Mouse (Mus musculus) liver, embryonic 14 days (tissue): ENCODE results near the gene Pmp22. TPM values are rescaled to one million over a fixed set of nuclear protein-coding genes. Genes with fewer than 3 reads are reported as not detected.

Experiments
- polyA plus RNA-seq: library from polyadenylated mRNA; depleted of rRNA; stranded (reverse); fragments of >200 nt; gene quantifications from 2 replicates; pipeline ENCODE4 v1.2.3, GENCODE M21; 2012; rRNA removed

Gene Pmp22
- 3.6 and 4.7 TPM in 2 replicates for polyA plus RNA-seq

GRCm38 (mm10) chr11:63128784-63129183 is at the start of gene Pmp22:
Gene Pmp22 (plus strand): TSS chr11:63128982.

Other genes with a start within 250 kb of the Pmp22 start
- gene Tvp23b, start 249.5 kb upstream of the Pmp22 start, polyA plus RNA-seq: 12.8 and 15.0 TPM in 2 replicates
- not detected in 2 replicates for gene Cdrt4, start 177.8 kb upstream of the Pmp22 start, polyA plus RNA-seq
- not detected in 2 replicates for gene Tekt3, start 67.3 kb upstream of the Pmp22 start, polyA plus RNA-seq